Mouse (Mus musculus) MEL-GATA-1-ER (cell line): ENCODE data around the gene Cacnb1.

Source experiments
- DNase-seq: peaks from one replicate; pipeline ENCODE4 v3.0.0-alpha.2; 2012; ENCODE audit warnings: low read depth; ENCODE audit errors: extremely low read depth

Cacnb1 gene

GRCm38 (mm10) chr11:98016177-98016576 lies 6.7 kb downstream of the Cacnb1 start:
- no peak for DNase-seq

- no peak for DNase-seq
These were observed 10.0 kb downstream of the Cacnb1 start for GRCm38 (mm10) chr11:98012831-98013230.

GRCm38 (mm10) chr11:98011716-98012115 lies 11.1 kb downstream of the Cacnb1 start:
- no peak for DNase-seq

GRCm38 (mm10) chr11:98008087-98008486 lies 14.7 kb downstream of the Cacnb1 start:
- DNase-seq = no peak

- DNase-seq = no peak
These were observed 17.1 kb downstream of the Cacnb1 start for GRCm38 (mm10) chr11:98005686-98006085.

GRCm38 (mm10) chr11:98005076-98005475 lies 17.8 kb downstream of the Cacnb1 start:
- no peak for DNase-seq

GRCm38 (mm10) chr11:98004161-98004560 lies 18.7 kb downstream of the Cacnb1 start:
- DNase-seq = no peak

GRCm38 (mm10) chr11:98003171-98003671 lies 19.6 kb downstream of the Cacnb1 start:
- DNase-seq = no peak

- no peak for DNase-seq
These were observed 20.2 kb downstream of the Cacnb1 start for GRCm38 (mm10) chr11:98002627-98003026.

- DNase-seq = no peak
These were observed 20.8 kb downstream of the Cacnb1 start for GRCm38 (mm10) chr11:98001986-98002385.

GRCm38 (mm10) chr11:98001351-98001824 lies 21.4 kb downstream of the Cacnb1 start:
- no peak for DNase-seq

- no peak for DNase-seq
These were observed 22.3 kb downstream of the Cacnb1 start for GRCm38 (mm10) chr11:98000378-98001140.

GRCm38 (mm10) chr11:97999748-98000147 lies 23.1 kb downstream of the Cacnb1 start:
- no peak for DNase-seq

GRCm38 (mm10) chr11:97998898-97999608 lies 23.8 kb downstream of the Cacnb1 start:
- no peak for DNase-seq

- no peak for DNase-seq
These were observed 24.6 kb downstream of the Cacnb1 start for GRCm38 (mm10) chr11:97998074-97998793.

GRCm38 (mm10) chr11:97997387-97997960 lies 25.4 kb downstream of the Cacnb1 start:
- DNase-seq = no peak

- no peak for DNase-seq
These were observed 26.1 kb downstream of the Cacnb1 start for GRCm38 (mm10) chr11:97996691-97997090.

GRCm38 (mm10) chr11:97995564-97996288 lies 27.1 kb downstream of the Cacnb1 start, which contains the start of gene Arl5c:
Gene Arl5c (minus strand): TSS chr11:97996181.
- DNase-seq = no peak

GRCm38 (mm10) chr11:97994539-97995100 lies 28.2 kb downstream of the Cacnb1 start:
- DNase-seq = no peak

- DNase-seq = peak; percentile 86
These were observed 34.2 kb downstream of the Cacnb1 start for GRCm38 (mm10) chr11:97988530-97989096.
